Mouse (Mus musculus): ENCODE measurements around the gene Ankrd22. TPM values are rescaled to one million over a fixed set of nuclear protein-coding genes. Genes with fewer than 3 reads are reported as not detected.

Ankrd22 gene
- polyA plus RNA-seq, 1 experiment from 2014 or later, result 1.6 TPM

GRCm38 (mm10) chr19:34138720-34139430 is 27.0 kb downstream of the Ankrd22 start:
- Histone ChIP-seq H3K27ac (ENCODE audit: low read depth) (no peak overlapping the region), H3K9me3 (ENCODE audit: control insufficient read depth, low read length) (no peaks in the 10 kb centered on the region), H3K36me3 (ENCODE audit: control insufficient read depth, insufficient read depth, low read length) (no peaks in the 10 kb centered on the region), H3K4me2 (ENCODE audit: low read length) (no peak overlapping the region), H3K4me1 (replicated peaks; ENCODE audit: control insufficient read depth, insufficient read depth, low read length) (no peaks in the 10 kb centered on the region), H3K27me3 (replicated peaks; ENCODE audit: control insufficient read depth, insufficient read depth, low read length) (no peaks in the 10 kb centered on the region), H3K9ac (ENCODE audit: low read length) (no peak overlapping the region), H3K4me3 (ENCODE audit: low read depth, low read length) (no peak overlapping the region)
- ATAC-seq (replicated peaks; ENCODE audit: low FRiP score, low TSS enrichment, low read depth), result no peak
- WGBS, result 88% methylated on average over 6 of the region's 6 CpGs
- DNase-seq (ENCODE audit: low spot score), result no peak

- H3K4me1 ChIP-seq (replicated peaks; ENCODE audit: control insufficient read depth, insufficient read depth, low read length), result no peaks in the 10 kb centered on the region
- DNase-seq (ENCODE audit: low spot score) (no peak), ATAC-seq (replicated peaks; ENCODE audit: low FRiP score, low TSS enrichment, low read depth) (no peak)
- H3K27ac ChIP-seq (ENCODE audit: low read depth), result no peak overlapping the region
- no peaks in the 10 kb centered on the region for H3K27me3 ChIP-seq (replicated peaks; ENCODE audit: control insufficient read depth, insufficient read depth, low read length)
- 67% methylated on average over 3 of the region's 3 CpGs for WGBS
- H3K4me2 ChIP-seq (ENCODE audit: low read length), result no peak overlapping the region
- no peak overlapping the region for H3K4me3 ChIP-seq (ENCODE audit: low read depth, low read length)
- no peaks in the 10 kb centered on the region for H3K36me3 ChIP-seq (ENCODE audit: control insufficient read depth, insufficient read depth, low read length)
- no peak overlapping the region for H3K9ac ChIP-seq (ENCODE audit: low read length)
- H3K9me3 ChIP-seq (ENCODE audit: control insufficient read depth, low read length), result no peaks in the 10 kb centered on the region
These were observed 45.6 kb downstream of the Ankrd22 start for GRCm38 (mm10) chr19:34120107-34120731.

GRCm38 (mm10) chr19:34119653-34120052 is 46.2 kb downstream of the Ankrd22 start:
- H3K36me3 ChIP-seq (ENCODE audit: control insufficient read depth, insufficient read depth, low read length), result no peaks in the 10 kb centered on the region
- WGBS, result 72% methylated on average over 4 of the region's 4 CpGs
- no peak overlapping the region for H3K9ac ChIP-seq (ENCODE audit: low read length)
- H3K27me3 ChIP-seq (replicated peaks; ENCODE audit: control insufficient read depth, insufficient read depth, low read length), result no peaks in the 10 kb centered on the region
- H3K4me2 ChIP-seq (ENCODE audit: low read length), result no peak overlapping the region
- no peak overlapping the region for H3K4me3 ChIP-seq (ENCODE audit: low read depth, low read length)
- ATAC-seq (replicated peaks; ENCODE audit: low FRiP score, low TSS enrichment, low read depth), result no peak
- no peaks in the 10 kb centered on the region for H3K9me3 ChIP-seq (ENCODE audit: control insufficient read depth, low read length)
- DNase-seq (ENCODE audit: low spot score), result no peak
- H3K4me1 ChIP-seq (replicated peaks; ENCODE audit: control insufficient read depth, insufficient read depth, low read length), result no peaks in the 10 kb centered on the region
- H3K27ac ChIP-seq (ENCODE audit: low read depth), result no peak overlapping the region

GRCm38 (mm10) chr19:34119102-34119501 is 46.8 kb downstream of the Ankrd22 start:
- no peak for DNase-seq (ENCODE audit: low spot score)
- Histone ChIP-seq H3K4me1 (replicated peaks; ENCODE audit: control insufficient read depth, insufficient read depth, low read length) (no peaks in the 10 kb centered on the region), H3K27me3 (replicated peaks; ENCODE audit: control insufficient read depth, insufficient read depth, low read length) (no peaks in the 10 kb centered on the region), H3K9ac (ENCODE audit: low read length) (no peak overlapping the region), H3K27ac (ENCODE audit: low read depth) (no peak overlapping the region), H3K4me3 (ENCODE audit: low read depth, low read length) (no peak overlapping the region), H3K9me3 (ENCODE audit: control insufficient read depth, low read length) (no peaks in the 10 kb centered on the region), H3K4me2 (ENCODE audit: low read length) (no peak overlapping the region), H3K36me3 (ENCODE audit: control insufficient read depth, insufficient read depth, low read length) (no peaks in the 10 kb centered on the region)
- 77% methylated on average over 1 of the region's 1 CpGs for WGBS
- ATAC-seq (replicated peaks; ENCODE audit: low FRiP score, low TSS enrichment, low read depth), result no peak

- Histone ChIP-seq H3K9me3 (ENCODE audit: control insufficient read depth, low read length) (no peaks in the 10 kb centered on the region), H3K9ac (ENCODE audit: low read length) (no peak overlapping the region), H3K4me2 (ENCODE audit: low read length) (no peak overlapping the region), H3K4me1 (replicated peaks; ENCODE audit: control insufficient read depth, insufficient read depth, low read length) (no peaks in the 10 kb centered on the region), H3K27ac (ENCODE audit: low read depth) (no peak overlapping the region), H3K36me3 (ENCODE audit: control insufficient read depth, insufficient read depth, low read length) (no peaks in the 10 kb centered on the region), H3K4me3 (ENCODE audit: low read depth, low read length) (no peak overlapping the region), H3K27me3 (replicated peaks; ENCODE audit: control insufficient read depth, insufficient read depth, low read length) (no peaks in the 10 kb centered on the region)
- WGBS, result 81% methylated on average over 3 of the region's 3 CpGs
- DNase-seq (ENCODE audit: low spot score), result no peak
- ATAC-seq (replicated peaks; ENCODE audit: low FRiP score, low TSS enrichment, low read depth), result no peak
These were observed 61.0 kb downstream of the Ankrd22 start for GRCm38 (mm10) chr19:34104841-34105240.

- DNase-seq (ENCODE audit: low spot score), result no peak
- WGBS, result 88% methylated on average over 7 of the region's 7 CpGs
- ATAC-seq (replicated peaks; ENCODE audit: low FRiP score, low TSS enrichment, low read depth), result no peak
These were observed 64.0 kb downstream of the Ankrd22 start for GRCm38 (mm10) chr19:34101888-34102287.

GRCm38 (mm10) chr19:34100633-34101032 is 65.2 kb downstream of the Ankrd22 start, which contains the start of gene Lipm:
Lipm (plus strand) TSS chr19:34100933.
- Histone ChIP-seq H3K36me3 (ENCODE audit: control insufficient read depth, insufficient read depth, low read length) (no peaks in the 10 kb centered on the region), H3K27me3 (replicated peaks; ENCODE audit: control insufficient read depth, insufficient read depth, low read length) (no peaks in the 10 kb centered on the region), H3K4me3 (ENCODE audit: low read depth, low read length) (no peak within 1 kb of the TSS), H3K27ac (ENCODE audit: low read depth) (no peak within 1 kb of the TSS), H3K9me3 (ENCODE audit: control insufficient read depth, low read length) (no peaks in the 10 kb centered on the region), H3K4me2 (ENCODE audit: low read length) (no peak within 1 kb of the TSS), H3K9ac (ENCODE audit: low read length) (no peak within 1 kb of the TSS), H3K4me1 (replicated peaks; ENCODE audit: control insufficient read depth, insufficient read depth, low read length) (no peaks in the 10 kb centered on the region)
- ATAC-seq (replicated peaks; ENCODE audit: low FRiP score, low TSS enrichment, low read depth) (no peak), DNase-seq (ENCODE audit: low spot score) (no peak)
- WGBS, result 79% methylated on average over 4 of the region's 4 CpGs

More at GRCm38 (mm10) chr19:34101888-34102287, 64.0 kb downstream of the Ankrd22 start:
- H3K9ac ChIP-seq (ENCODE audit: low read length), result no peak overlapping the region
- no peak overlapping the region for H3K27ac ChIP-seq (ENCODE audit: low read depth)
- no peaks in the 10 kb centered on the region for H3K27me3 ChIP-seq (replicated peaks; ENCODE audit: control insufficient read depth, insufficient read depth, low read length)
- H3K9me3 ChIP-seq (ENCODE audit: control insufficient read depth, low read length), result no peaks in the 10 kb centered on the region
- H3K4me1 ChIP-seq (replicated peaks; ENCODE audit: control insufficient read depth, insufficient read depth, low read length), result no peaks in the 10 kb centered on the region
- H3K4me2 ChIP-seq (ENCODE audit: low read length), result no peak overlapping the region
- no peaks in the 10 kb centered on the region for H3K36me3 ChIP-seq (ENCODE audit: control insufficient read depth, insufficient read depth, low read length)
- no peak overlapping the region for H3K4me3 ChIP-seq (ENCODE audit: low read depth, low read length)

GRCm38 (mm10) chr19:34096228-34096627 is 69.6 kb downstream of the Ankrd22 start:
- Histone ChIP-seq H3K9ac (ENCODE audit: low read length) (no peak overlapping the region), H3K4me1 (replicated peaks; ENCODE audit: control insufficient read depth, insufficient read depth, low read length) (no peaks in the 10 kb centered on the region), H3K27me3 (replicated peaks; ENCODE audit: control insufficient read depth, insufficient read depth, low read length) (no peaks in the 10 kb centered on the region), H3K4me3 (ENCODE audit: low read depth, low read length) (no peak overlapping the region), H3K36me3 (ENCODE audit: control insufficient read depth, insufficient read depth, low read length) (no peaks in the 10 kb centered on the region), H3K9me3 (ENCODE audit: control insufficient read depth, low read length) (no peaks in the 10 kb centered on the region), H3K4me2 (ENCODE audit: low read length) (no peak overlapping the region), H3K27ac (ENCODE audit: low read depth) (no peak overlapping the region)
- 58% methylated on average over 1 of the region's 1 CpGs for WGBS
- ATAC-seq (replicated peaks; ENCODE audit: low FRiP score, low TSS enrichment, low read depth) (no peak), DNase-seq (ENCODE audit: low spot score) (no peak)

- H3K36me3 ChIP-seq (ENCODE audit: control insufficient read depth, insufficient read depth, low read length), result no peaks in the 10 kb centered on the region
- WGBS, result 74% methylated on average over 5 of the region's 5 CpGs
These were observed 70.5 kb downstream of the Ankrd22 start for GRCm38 (mm10) chr19:34095381-34095780.

More at GRCm38 (mm10) chr19:34095381-34095780, 70.5 kb downstream of the Ankrd22 start:
- Histone ChIP-seq H3K27me3 (replicated peaks; ENCODE audit: control insufficient read depth, insufficient read depth, low read length) (no peaks in the 10 kb centered on the region), H3K9me3 (ENCODE audit: control insufficient read depth, low read length) (no peaks in the 10 kb centered on the region), H3K4me2 (ENCODE audit: low read length) (no peak overlapping the region), H3K9ac (ENCODE audit: low read length) (no peak overlapping the region), H3K27ac (ENCODE audit: low read depth) (no peak overlapping the region), H3K4me1 (replicated peaks; ENCODE audit: control insufficient read depth, insufficient read depth, low read length) (no peaks in the 10 kb centered on the region), H3K4me3 (ENCODE audit: low read depth, low read length) (no peak overlapping the region)
- DNase-seq (ENCODE audit: low spot score) (no peak), ATAC-seq (replicated peaks; ENCODE audit: low FRiP score, low TSS enrichment, low read depth) (no peak)

Measured in intestine, embryonic 14.5 days (tissue).